8 mouse cellular contexts compared by ENCODE assay signal in genomic region chr11:58959186-58959825, GRCm38 (mm10). TPM values are rescaled to one million over a fixed set of nuclear protein-coding genes. Genes with fewer than 3 reads are reported as not detected.
DNase-seq lines count a peak whose midpoint lies in the region; ATAC-seq lines count a peak whose summit lies in the region.

No protein-coding gene starts in this region.

- DNase-seq in heart, adult 18-20 months, result no peak
- DNase-seq in embryonic facial prominence, embryonic 10.5 days (ENCODE audit: low spot score), result no peak
- no peak for DNase-seq in gastrocnemius, adult 18-20 months (ENCODE audit: low spot score)
- no peak for DNase-seq in frontal cortex, postnatal 36 days (ENCODE audit: low spot score in 2 of 2)
- no peak for DNase-seq in thymus, postnatal 10 days (ENCODE audit: low spot score in 2 of 2)

- H3K27ac ChIP-seq in heart, embryonic 14.5 days (replicated peaks in 1 of 2; ENCODE audit: control insufficient read depth in 1 of 2, insufficient read depth in 1 of 2, low read depth in 2 of 2, low read length in 2 of 2), result 0 out of 4 replicates have a peak overlapping the region, but pooled peaks of 1 of the 2 experiments have one; percentile 42
- no peak overlapping the region for H3K27ac ChIP-seq in embryonic facial prominence, embryonic 10.5 days (replicated peaks)
- H3K27ac ChIP-seq in intestine, embryonic 15.5 days, result no peak overlapping the region

- peak overlapping the region in 1 of 2 experiments; percentile 54; a peak in 2 of 4 replicates for H3K4me3 ChIP-seq in heart, embryonic 14.5 days (ENCODE audit: control insufficient read depth in 1 of 2, insufficient read depth in 1 of 2, low read depth in 1 of 2, low read length in 2 of 2)
- H3K4me3 ChIP-seq in embryonic facial prominence, embryonic 10.5 days, result peak overlapping the region; percentile 64
- peak overlapping the region; percentile 51 for H3K4me3 ChIP-seq in intestine, embryonic 15.5 days (replicated peaks)

- peak overlapping the region; percentile 67 for H3K9ac ChIP-seq in heart, embryonic 14.5 days (ENCODE audit: low read length)
- 0 out of 2 replicates have a peak overlapping the region, but pooled peaks have one; percentile 12 for H3K9ac ChIP-seq in intestine, embryonic 15.5 days

- H3K36me3 ChIP-seq in heart, embryonic 14.5 days (ENCODE audit: control insufficient read depth, insufficient read depth, low read length), result peaks cover 22% of the 10 kb centered on the region
- H3K36me3 ChIP-seq in embryonic facial prominence, embryonic 10.5 days (replicated peaks), result peaks cover 19% of the 10 kb centered on the region
- H3K36me3 ChIP-seq in intestine, embryonic 15.5 days, result no peaks in the 10 kb centered on the region

- peaks cover 28% of the 10 kb centered on the region for H3K27me3 ChIP-seq in heart, embryonic 14.5 days (ENCODE audit: control insufficient read depth, insufficient read depth, low read length)
- peaks cover 58% of the 10 kb centered on the region for H3K27me3 ChIP-seq in embryonic facial prominence, embryonic 10.5 days (replicated peaks; ENCODE audit: low read depth, poor library complexity, severe bottlenecking)
- H3K27me3 ChIP-seq in intestine, embryonic 15.5 days (replicated peaks), result peaks cover 11% of the 10 kb centered on the region; the same call in 1 of the 2 replicates

- peaks cover 7 to 27% of the 10 kb centered on the region in 2 experiments for H3K4me1 ChIP-seq in heart, embryonic 14.5 days (ENCODE audit: control insufficient read depth in 2 of 2, insufficient read depth in 2 of 2, low read length in 2 of 2)
- peaks cover 40% of the 10 kb centered on the region for H3K4me1 ChIP-seq in embryonic facial prominence, embryonic 10.5 days
- H3K4me1 ChIP-seq in intestine, embryonic 15.5 days (replicated peaks), result peaks cover 19% of the 10 kb centered on the region

- 32% methylated on average over 15 of the region's 15 CpGs for WGBS in heart, embryonic 14.5 days
- 40% methylated on average over 15 of the region's 15 CpGs for WGBS in embryonic facial prominence, embryonic 10.5 days
- 28% methylated on average over 15 of the region's 15 CpGs for WGBS in intestine, embryonic 15.5 days

- no peaks in the 10 kb centered on the region for H3K9me3 ChIP-seq in heart, embryonic 14.5 days (ENCODE audit: control insufficient read depth, low read length)
- peaks cover 7% of the 10 kb centered on the region; the same call in 1 of the 2 replicates for H3K9me3 ChIP-seq in embryonic facial prominence, embryonic 10.5 days
- H3K9me3 ChIP-seq in intestine, embryonic 15.5 days, result no peaks in the 10 kb centered on the region

- H3K4me2 ChIP-seq in heart, embryonic 14.5 days (ENCODE audit: low read length), result peak overlapping the region; percentile 91
- H3K4me2 ChIP-seq in intestine, embryonic 15.5 days (replicated peaks), result peak overlapping the region; percentile 82

- ATAC-seq in heart, embryonic 14.5 days (ENCODE audit: insufficient number of reproducible peaks, insufficient read depth, low FRiP score, low read depth), result no peak
- ATAC-seq in intestine, embryonic 15.5 days, result no peak
- ATAC-seq in monocyte, adult 5-6 weeks (replicated peaks; ENCODE audit: insufficient number of reproducible peaks, low FRiP score, low TSS enrichment, poor library complexity, severe bottlenecking), result peak; percentile 21; the same call in 1 of the 2 replicates

RNA-seq across cellular contexts. Expression of gene Hist3h2a, which starts 4.8 kb away (rescaled TPM):
- polyA plus RNA-seq in heart, embryonic 14.5 days (2014; fragmentation: Nextera tagmentation; extraction: Ambion mirVana), result 34.0 and 40.8 TPM in 2 replicates
- 10 to 100 TPM; 13.9 to 17.4 TPM for total RNA-seq in heart, adult 18-20 months (2021)
- polyA plus RNA-seq in embryonic facial prominence, embryonic 10.5 days (2016; fragmentation: Nextera tagmentation; extraction: Ambion mirVana), result 17.8 and 19.0 TPM in 2 replicates
- polyA plus RNA-seq in intestine, embryonic 15.5 days (2015; fragmentation: Nextera tagmentation; extraction: Ambion mirVana), result 27.2 and 28.3 TPM in 2 replicates
- 35.6 to 52.4 TPM (median 42.1 TPM) in 3 replicates for total RNA-seq in monocyte, adult 5-6 weeks (2017)
- total RNA-seq in gastrocnemius, adult 18-20 months (2021), result 10 to 100 TPM in 1 of 2 experiments, 1 to 10 TPM in 1; 9.1 to 11.1 TPM

RNA-seq across cellular contexts. Expression of gene Trim17, which starts 4.8 kb away (rescaled TPM):
- polyA plus RNA-seq in heart, embryonic 14.5 days (2014; fragmentation: Nextera tagmentation; extraction: Ambion mirVana), result 0.11 and 0.47 TPM in 2 replicates
- total RNA-seq in heart, adult 18-20 months (2021), result under 1 TPM in 1 of 2 experiments, not detected in 1; 0.12 TPM
- polyA plus RNA-seq in embryonic facial prominence, embryonic 10.5 days (2016; fragmentation: Nextera tagmentation; extraction: Ambion mirVana), result 0.19 and 0.40 TPM in 2 replicates
- 0.16 and 0.35 TPM in 2 replicates for polyA plus RNA-seq in intestine, embryonic 15.5 days (2015; fragmentation: Nextera tagmentation; extraction: Ambion mirVana)
- 0.29 TPM in 1 of 3 replicates, not detected in the others for total RNA-seq in monocyte, adult 5-6 weeks (2017)
- under 1 TPM; 0.31 to 0.41 TPM for total RNA-seq in gastrocnemius, adult 18-20 months (2021)

RNA-seq across cellular contexts. Expression of gene Hist3h2ba, which starts 10.6 kb away (rescaled TPM):
- polyA plus RNA-seq in heart, embryonic 14.5 days (2014; fragmentation: Nextera tagmentation; extraction: Ambion mirVana), result 8.9 and 16.0 TPM in 2 replicates
- 1 to 10 TPM; 1.0 to 1.4 TPM for total RNA-seq in heart, adult 18-20 months (2021)
- polyA plus RNA-seq in embryonic facial prominence, embryonic 10.5 days (2016; fragmentation: Nextera tagmentation; extraction: Ambion mirVana), result 23.0 and 25.0 TPM in 2 replicates
- polyA plus RNA-seq in intestine, embryonic 15.5 days (2015; fragmentation: Nextera tagmentation; extraction: Ambion mirVana), result 39.9 and 40.0 TPM in 2 replicates
- total RNA-seq in monocyte, adult 5-6 weeks (2017), result 1.7 TPM in 2 of 3 replicates, not detected in the other
- total RNA-seq in gastrocnemius, adult 18-20 months (2021), result under 1 TPM; 0.62 to 0.97 TPM

RNA-seq across cellular contexts. Expression of gene Trim11, which starts 18.6 kb away (rescaled TPM):
- 33.4 and 36.1 TPM in 2 replicates for polyA plus RNA-seq in heart, embryonic 14.5 days (2014; fragmentation: Nextera tagmentation; extraction: Ambion mirVana)
- 10 to 100 TPM; 15.2 to 15.4 TPM for total RNA-seq in heart, adult 18-20 months (2021)
- 19.0 and 19.1 TPM in 2 replicates for polyA plus RNA-seq in embryonic facial prominence, embryonic 10.5 days (2016; fragmentation: Nextera tagmentation; extraction: Ambion mirVana)
- polyA plus RNA-seq in intestine, embryonic 15.5 days (2015; fragmentation: Nextera tagmentation; extraction: Ambion mirVana), result 16.0 and 17.0 TPM in 2 replicates
- total RNA-seq in monocyte, adult 5-6 weeks (2017), result 32.0 to 47.3 TPM (median 32.7 TPM) in 3 replicates
- 1 to 10 TPM; 5.9 to 6.5 TPM for total RNA-seq in gastrocnemius, adult 18-20 months (2021)

RNA-seq across cellular contexts. Expression of gene Rnf187, which starts 20.6 kb away (rescaled TPM):
- polyA plus RNA-seq in heart, embryonic 14.5 days (2014; fragmentation: Nextera tagmentation; extraction: Ambion mirVana), result 208 and 213 TPM in 2 replicates
- total RNA-seq in heart, adult 18-20 months (2021), result 100 to 1,000 TPM; 165 to 170 TPM
- polyA plus RNA-seq in embryonic facial prominence, embryonic 10.5 days (2016; fragmentation: Nextera tagmentation; extraction: Ambion mirVana), result 255 and 258 TPM in 2 replicates
- 201 and 207 TPM in 2 replicates for polyA plus RNA-seq in intestine, embryonic 15.5 days (2015; fragmentation: Nextera tagmentation; extraction: Ambion mirVana)
- total RNA-seq in monocyte, adult 5-6 weeks (2017), result 42.2 to 79.7 TPM (median 47.8 TPM) in 3 replicates
- 10 to 100 TPM; 88.8 to 90.3 TPM for total RNA-seq in gastrocnemius, adult 18-20 months (2021)
